Mouse (Mus musculus): ENCODE results near the gene Agtr1a. TPM values are rescaled to one million over a fixed set of nuclear protein-coding genes. Genes with fewer than 3 reads are reported as not detected.
A peak's percentile ranks its signal among the peaks of the same experiment; 100 is the strongest.

Gene Agtr1a
- polyA plus RNA-seq (2012; rRNA removed) (8.7 TPM in 2 replicates), polyA plus RNA-seq (2014; fragmentation: Nextera tagmentation; extraction: Ambion mirVana) (10.3 and 10.8 TPM in 2 replicates)

DNA sequence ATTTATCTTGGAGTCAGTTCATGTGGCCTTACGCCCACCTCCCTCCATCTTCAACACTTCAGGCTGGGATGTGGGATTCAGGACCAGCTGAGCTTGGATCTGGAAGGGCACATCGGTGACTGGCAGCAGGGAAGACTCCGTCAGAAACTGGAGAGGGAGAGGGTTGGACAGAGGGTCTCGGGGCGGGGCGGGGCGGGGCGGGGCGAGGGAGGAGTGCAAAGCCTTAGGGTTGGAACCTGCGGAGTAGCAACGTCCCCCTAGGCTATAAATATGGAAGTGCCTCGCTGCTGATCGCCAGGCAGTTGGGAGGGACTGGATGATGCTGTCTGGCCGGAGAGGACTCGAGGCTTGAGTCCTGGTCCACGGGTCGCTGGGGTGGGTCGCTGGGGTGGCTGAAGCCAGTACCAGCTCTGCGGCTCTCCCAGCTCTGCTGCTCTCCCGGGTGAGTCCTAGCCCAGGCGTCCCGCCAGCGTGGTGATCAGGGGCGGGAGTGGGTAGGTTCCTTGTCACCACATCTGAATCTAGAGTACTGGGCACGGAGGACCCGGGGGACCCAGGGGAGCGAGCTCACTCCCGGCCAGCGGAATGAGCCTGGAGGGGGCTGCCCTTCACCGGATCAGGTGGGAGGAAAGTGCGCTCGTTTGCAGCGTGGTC lies at the start of gene Agtr1a:
TSS of gene Agtr1a (plus strand) at position 294 of the 654 bp plus-strand sequence.
- ATAC-seq (ENCODE audit: insufficient read depth) (peak; percentile 57; the same call in 1 of the 2 replicates), DNase-seq (ENCODE audit: low read depth in 3 of 3, low spot score in 3 of 3) (no peak)
- Histone ChIP-seq H3K9me3 (ENCODE audit: control insufficient read depth, low read length) (no peaks in the 10 kb centered on the region), H3K4me1 (replicated peaks; ENCODE audit: control insufficient read depth in 2 of 2, insufficient read depth in 2 of 2, low read length in 1 of 2) (no peaks in the 10 kb centered on the region), H3K27me3 (ENCODE audit: control insufficient read depth, insufficient read depth, low read length) (no peaks in the 10 kb centered on the region), H3K9ac (replicated peaks) (peak within 1 kb of the TSS; percentile 39), H3K27ac (no peak within 1 kb of the TSS), H3K4me2 (ENCODE audit: low read depth) (peak within 1 kb of the TSS; percentile 37), H3K36me3 (replicated peaks; ENCODE audit: control insufficient read depth, insufficient read depth, low read depth) (no peaks in the 10 kb centered on the region), H3K4me3 (ENCODE audit: insufficient read depth in 1 of 2, low read depth in 2 of 2, low read length in 2 of 2) (peak within 1 kb of the TSS; percentile 44 to 49)
- WGBS (ENCODE audit: insufficient replicate concordance): 2% methylated on average over 33 of the region's 33 CpGs
- TF ChIP-seq EP300 (IDR thresholded peaks at IDR 0.05; ENCODE audit: low read depth): no peak
- no peak for TF ChIP-seq CTCF (IDR thresholded peaks at IDR 0.05; ENCODE audit: low read depth)

GRCm38 (mm10) chr13:30310221-30310620 lies 26.0 kb upstream of the Agtr1a start:
- Histone ChIP-seq H3K9ac (replicated peaks) (no peak overlapping the region), H3K36me3 (replicated peaks; ENCODE audit: control insufficient read depth, insufficient read depth, low read depth) (no peaks in the 10 kb centered on the region), H3K4me1 (replicated peaks; ENCODE audit: control insufficient read depth in 2 of 2, insufficient read depth in 2 of 2, low read length in 1 of 2) (no peaks in the 10 kb centered on the region), H3K27ac (no peak overlapping the region), H3K9me3 (ENCODE audit: control insufficient read depth, low read length) (no peaks in the 10 kb centered on the region), H3K4me3 (ENCODE audit: insufficient read depth in 1 of 2, low read depth in 2 of 2, low read length in 2 of 2) (no peak overlapping the region), H3K27me3 (ENCODE audit: control insufficient read depth, insufficient read depth, low read length) (no peaks in the 10 kb centered on the region), H3K4me2 (ENCODE audit: low read depth) (no peak overlapping the region)
- no peak for DNase-seq (ENCODE audit: low read depth in 3 of 3, low spot score in 3 of 3)
- 68% methylated on average over 4 of the region's 4 CpGs for WGBS (ENCODE audit: insufficient replicate concordance)
- ATAC-seq (ENCODE audit: insufficient read depth): no peak
- TF ChIP-seq EP300 (IDR thresholded peaks at IDR 0.05; ENCODE audit: low read depth) (no peak), CTCF (IDR thresholded peaks at IDR 0.05; ENCODE audit: low read depth) (no peak)

DNA sequence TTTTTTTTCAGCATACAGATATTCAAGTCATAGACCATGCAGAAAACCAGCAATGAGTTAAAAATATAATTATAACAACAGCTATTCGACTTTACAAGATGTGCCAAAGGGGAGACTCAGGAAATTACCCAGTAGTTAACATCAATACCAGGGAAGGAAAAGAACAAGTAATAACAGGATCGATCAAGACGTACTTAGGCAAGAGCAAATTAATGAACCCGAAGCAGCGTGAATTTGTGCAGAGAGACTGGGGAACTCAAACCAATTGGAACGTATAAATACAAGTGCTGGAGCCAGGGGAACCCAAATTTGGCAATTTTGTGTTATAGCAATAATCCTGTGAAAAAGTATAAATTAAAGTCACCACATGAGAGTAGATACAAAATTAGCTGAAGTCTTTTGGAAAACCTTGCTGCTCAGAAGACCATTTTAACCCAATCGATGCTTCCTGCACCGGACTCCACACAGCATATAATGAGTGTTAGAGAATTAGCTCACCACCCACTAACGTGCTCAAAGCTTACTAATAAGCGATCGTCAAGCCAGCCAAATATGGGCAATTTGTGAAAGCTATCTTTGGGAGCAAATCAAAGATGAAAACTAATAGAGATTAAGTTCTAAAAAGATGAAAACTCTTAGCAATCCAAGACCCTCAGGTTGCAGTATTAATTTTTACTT lies 11.4 kb upstream of the Agtr1a start:
- 70% methylated on average over 11 of the region's 11 CpGs for WGBS (ENCODE audit: insufficient replicate concordance)
- no peak overlapping the region for H3K4me3 ChIP-seq (ENCODE audit: insufficient read depth in 1 of 2, low read depth in 2 of 2, low read length in 2 of 2)

GRCm38 (mm10) chr13:30331061-30331460 lies 5.2 kb upstream of the Agtr1a start:
- H3K4me2 ChIP-seq (ENCODE audit: low read depth): no peak overlapping the region
- TF ChIP-seq EP300 (IDR thresholded peaks at IDR 0.05; ENCODE audit: low read depth): no peak
- TF ChIP-seq CTCF (IDR thresholded peaks at IDR 0.05; ENCODE audit: low read depth): no peak
- H3K36me3 ChIP-seq (replicated peaks; ENCODE audit: control insufficient read depth, insufficient read depth, low read depth): no peaks in the 10 kb centered on the region
- H3K27ac ChIP-seq: no peak overlapping the region
- H3K4me1 ChIP-seq (replicated peaks; ENCODE audit: control insufficient read depth in 2 of 2, insufficient read depth in 2 of 2, low read length in 1 of 2): no peaks in the 10 kb centered on the region
- H3K27me3 ChIP-seq (ENCODE audit: control insufficient read depth, insufficient read depth, low read length): no peaks in the 10 kb centered on the region
- no peaks in the 10 kb centered on the region for H3K9me3 ChIP-seq (ENCODE audit: control insufficient read depth, low read length)
- H3K9ac ChIP-seq (replicated peaks): no peak overlapping the region
- no peak overlapping the region for H3K4me3 ChIP-seq (ENCODE audit: insufficient read depth in 1 of 2, low read depth in 2 of 2, low read length in 2 of 2)
- 54% methylated on average over 5 of the region's 5 CpGs for WGBS (ENCODE audit: insufficient replicate concordance)
- DNase-seq (ENCODE audit: low read depth in 3 of 3, low spot score in 3 of 3) (no peak), ATAC-seq (ENCODE audit: insufficient read depth) (no peak)

More for the DNA sequence above, 11.4 kb upstream of the Agtr1a start:
- Histone ChIP-seq H3K36me3 (replicated peaks; ENCODE audit: control insufficient read depth, insufficient read depth, low read depth) (no peaks in the 10 kb centered on the region), H3K4me2 (ENCODE audit: low read depth) (no peak overlapping the region), H3K9ac (replicated peaks) (no peak overlapping the region), H3K27ac (no peak overlapping the region), H3K4me1 (replicated peaks; ENCODE audit: control insufficient read depth in 2 of 2, insufficient read depth in 2 of 2, low read length in 1 of 2) (no peaks in the 10 kb centered on the region), H3K9me3 (ENCODE audit: control insufficient read depth, low read length) (no peaks in the 10 kb centered on the region), H3K27me3 (ENCODE audit: control insufficient read depth, insufficient read depth, low read length) (no peaks in the 10 kb centered on the region)
- ATAC-seq (ENCODE audit: insufficient read depth) (no peak), DNase-seq (ENCODE audit: low read depth in 3 of 3, low spot score in 3 of 3) (no peak)
- no peak for TF ChIP-seq EP300 (IDR thresholded peaks at IDR 0.05; ENCODE audit: low read depth)
- TF ChIP-seq CTCF (IDR thresholded peaks at IDR 0.05; ENCODE audit: low read depth): no peak

- no peaks in the 10 kb centered on the region for H3K36me3 ChIP-seq (replicated peaks; ENCODE audit: control insufficient read depth, insufficient read depth, low read depth)
- H3K4me3 ChIP-seq (ENCODE audit: insufficient read depth in 1 of 2, low read depth in 2 of 2, low read length in 2 of 2): no peak overlapping the region
- 59% methylated on average over 6 of the region's 6 CpGs for WGBS (ENCODE audit: insufficient replicate concordance)
- TF ChIP-seq EP300 (IDR thresholded peaks at IDR 0.05; ENCODE audit: low read depth) (no peak), CTCF (IDR thresholded peaks at IDR 0.05; ENCODE audit: low read depth) (no peak)
- no peak overlapping the region for H3K9ac ChIP-seq (replicated peaks)
- no peaks in the 10 kb centered on the region for H3K27me3 ChIP-seq (ENCODE audit: control insufficient read depth, insufficient read depth, low read length)
- H3K4me2 ChIP-seq (ENCODE audit: low read depth): no peak overlapping the region
- ATAC-seq (ENCODE audit: insufficient read depth) (no peak), DNase-seq (ENCODE audit: low read depth in 3 of 3, low spot score in 3 of 3) (no peak)
- H3K27ac ChIP-seq: no peak overlapping the region
- H3K4me1 ChIP-seq (replicated peaks; ENCODE audit: control insufficient read depth in 2 of 2, insufficient read depth in 2 of 2, low read length in 1 of 2): no peaks in the 10 kb centered on the region
- H3K9me3 ChIP-seq (ENCODE audit: control insufficient read depth, low read length): no peaks in the 10 kb centered on the region
Observed at GRCm38 (mm10) chr13:30331851-30332250, 4.4 kb upstream of the Agtr1a start.
